Mouse (Mus musculus): ENCODE results near the gene Galns.
A peak's percentile ranks its signal among the peaks of the same experiment; 100 is the strongest.

The Galns gene

GRCm38 (mm10) chr8:122546066-122546755 lies 65.1 kb downstream of the Galns start:
- peak; percentile 54 to 64 for DNase-seq (ENCODE audit: low spot score in 2 of 2)

GRCm38 (mm10) chr8:122544138-122544537 lies 67.1 kb downstream of the Galns start:
- no peak for DNase-seq (ENCODE audit: low spot score in 2 of 2)

GRCm38 (mm10) chr8:122538310-122539076 lies 72.8 kb downstream of the Galns start:
- DNase-seq (ENCODE audit: low spot score in 2 of 2): peak; percentile 45 to 53

GRCm38 (mm10) chr8:122537812-122538211 lies 73.5 kb downstream of the Galns start:
- peak in 1 of 2 experiments; percentile 45 for DNase-seq (ENCODE audit: low spot score in 2 of 2)

GRCm38 (mm10) chr8:122537033-122537432 lies 74.2 kb downstream of the Galns start:
- DNase-seq (ENCODE audit: low spot score in 2 of 2): peak in 1 of 2 experiments; percentile 37

- DNase-seq (ENCODE audit: low spot score in 2 of 2): no peak
Observed at GRCm38 (mm10) chr8:122531312-122531711, 80.0 kb downstream of the Galns start.

GRCm38 (mm10) chr8:122529159-122529558 lies 82.1 kb downstream of the Galns start:
- no peak for DNase-seq (ENCODE audit: low spot score in 2 of 2)
